Mouse (Mus musculus) intestine, postnatal 0 days (tissue): ENCODE measurements around the gene Iqcn. TPM values are rescaled to one million over a fixed set of nuclear protein-coding genes. Genes with fewer than 3 reads are reported as not detected.

Experiments
- ATAC-seq: fragments of 200-750 bp; cut with Nextera tagmentation; 2 replicates; pipeline ENCODE4 v1.8.0; 2017; ENCODE audit warnings: mild to moderate bottlenecking, moderate TSS enrichment, moderate library complexity
- H3K27ac ChIP-seq: fragments of 300-500 bp; sonication (generic); 2 replicates; pipeline ENCODE4 v1.5.1; 2014; ENCODE audit warnings: mild to moderate bottlenecking, low read depth, low read length, moderate library complexity
- H3K27me3 ChIP-seq: fragments of 300-500 bp; sonication (generic); replicated peaks from 2 replicates; pipeline ENCODE4 v1.6.1; 2014; ENCODE audit warnings: low read length, mixed read lengths; ENCODE audit not compliant: control insufficient read depth, insufficient read depth
- H3K36me3 ChIP-seq: fragments of 300-500 bp; sonication (generic); 2 replicates; pipeline ENCODE4 v1.6.1; 2014; ENCODE audit warnings: mild to moderate bottlenecking, moderate library complexity; ENCODE audit not compliant: control insufficient read depth, insufficient read depth
- H3K4me1 ChIP-seq: fragments of 300-500 bp; sonication (generic); replicated peaks from 2 replicates; pipeline ENCODE4 v1.6.1; 2014; ENCODE audit warnings: antibody characterized with exemption, low read length, mixed read lengths; ENCODE audit not compliant: control insufficient read depth, insufficient read depth
- H3K4me2 ChIP-seq: fragments of 300-500 bp; sonication (generic); replicated peaks from 2 replicates; pipeline ENCODE4 v1.6.1; 2014; ENCODE audit warnings: low read depth, mild to moderate bottlenecking, moderate library complexity
- H3K4me3 ChIP-seq: fragments of 300-500 bp; sonication (generic); 2 replicates; pipeline ENCODE4 v1.5.1; 2014; ENCODE audit warnings: low read depth, low read length
- H3K9ac ChIP-seq: fragments of 300-500 bp; sonication (generic); 2 replicates; pipeline ENCODE4 v1.6.1; 2014; ENCODE audit warnings: mild to moderate bottlenecking, low read depth, low read length
- H3K9me3 ChIP-seq: fragments of 300-500 bp; sonication (generic); 2 replicates; pipeline ENCODE4 v1.6.1; 2016; ENCODE audit warnings: mixed run types; ENCODE audit not compliant: control insufficient read depth
- CTCF ChIP-seq: sonication (generic); IDR thresholded peaks from 2 replicates; pipeline ENCODE4 v1.5.1; 2016; ENCODE audit warnings: low read depth, mild to moderate bottlenecking, control low read depth, antibody characterized with exemption, moderate library complexity
- WGBS: fragments of 180-500 bp; shearing (Covaris S2); extraction: QIAGEN DNeasy Blood & Tissue Kit; methylation state at CpG from one replicate; pipeline ENCODE4 v1.1.7; 2014; 5-methylcytosine and 5-hydroxymethylcytosine counted together
- polyA plus RNA-seq: library from polyadenylated mRNA; unstranded; fragments of >200 nt; fragmentation: Nextera tagmentation; extraction: Ambion mirVana; gene quantifications from 2 replicates; pipeline ENCODE4 v1.2.1, GENCODE M21; 2015

Iqcn gene
- polyA plus RNA-seq, 1 experiment from 2014 or later = not detected

DNA sequence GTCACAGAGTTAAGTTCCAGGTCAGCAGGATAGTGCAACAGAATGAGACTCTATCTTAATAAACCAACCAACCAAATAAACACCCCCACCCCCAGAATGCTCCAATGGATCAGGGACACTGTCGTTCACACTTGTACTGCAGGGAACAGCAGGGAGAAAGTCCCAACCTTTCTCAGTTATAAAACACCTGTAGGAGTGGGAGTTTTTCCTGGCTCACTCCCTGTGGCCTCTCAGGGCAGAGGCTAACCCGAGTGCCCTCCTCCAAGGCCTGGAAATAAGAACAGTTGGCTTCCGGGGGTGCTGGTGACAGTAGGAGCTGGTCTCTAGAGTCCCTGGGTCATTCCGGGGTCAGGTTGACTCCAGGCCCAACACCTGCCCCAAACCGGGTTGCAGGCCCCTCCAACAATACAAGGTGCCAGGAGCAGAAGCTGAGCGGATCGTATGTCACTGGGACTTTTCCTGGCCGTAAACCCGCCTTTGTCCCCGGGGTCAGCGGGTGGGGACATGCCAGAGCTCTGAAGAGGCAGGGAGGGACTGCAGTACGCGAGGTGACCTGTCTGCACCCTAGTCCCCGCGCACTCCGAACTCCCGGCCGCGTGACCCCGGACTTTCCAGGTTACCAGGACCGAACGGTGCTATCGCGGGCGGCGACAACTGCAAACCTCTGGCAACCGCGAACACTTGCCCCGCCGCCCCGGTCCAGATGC is 44.2 kb upstream of the Iqcn start:
- under 1% methylated on average over 31 of the region's 31 CpGs for WGBS
- peaks cover 24% of the 10 kb centered on the region for H3K36me3 ChIP-seq
- ATAC-seq = peak; percentile 75
- H3K4me3 ChIP-seq = peak overlapping the region; percentile 85
- H3K27me3 ChIP-seq = no peaks in the 10 kb centered on the region
- H3K27ac ChIP-seq = peak overlapping the region; percentile 91
- TF ChIP-seq CTCF = no peak
- no peaks in the 10 kb centered on the region for H3K4me1 ChIP-seq
- no peaks in the 10 kb centered on the region for H3K9me3 ChIP-seq
- H3K4me2 ChIP-seq = peak overlapping the region; percentile 92
- peak overlapping the region; percentile 82 for H3K9ac ChIP-seq

DNA sequence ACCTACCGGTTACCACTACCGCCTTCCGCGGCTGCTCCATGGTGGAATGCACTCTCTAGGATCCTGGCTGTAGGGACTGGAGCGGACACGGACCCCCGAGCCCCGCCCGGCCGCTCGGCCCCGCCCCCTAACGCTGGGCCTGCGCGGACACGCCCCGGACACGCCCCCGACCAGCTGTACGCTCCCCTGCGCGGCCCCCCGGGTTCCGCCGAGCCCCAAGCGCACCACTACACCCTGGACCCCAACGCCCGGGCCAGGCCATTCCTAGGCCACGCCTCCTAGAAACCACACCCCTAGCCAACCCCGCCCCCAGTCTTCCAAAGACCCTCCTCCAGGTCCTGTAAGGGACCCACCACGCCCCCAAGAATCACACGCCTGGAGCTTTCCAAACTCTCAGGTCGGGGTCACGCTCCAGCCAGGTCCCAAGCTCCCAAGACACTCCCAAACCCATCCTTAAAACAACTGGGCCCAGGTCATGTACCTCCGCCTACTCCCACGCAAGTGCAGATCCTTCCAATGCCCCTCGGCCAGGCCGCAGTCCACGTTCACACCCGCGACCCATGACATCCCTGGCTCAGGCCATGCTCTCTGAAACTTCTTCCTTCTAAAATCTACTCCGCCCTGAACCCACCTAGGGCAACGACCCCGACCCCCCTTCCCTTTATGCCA is 43.5 kb upstream of the Iqcn start:
- 1% methylated on average over 44 of the region's 44 CpGs for WGBS
- TF ChIP-seq CTCF = no peak

DNA sequence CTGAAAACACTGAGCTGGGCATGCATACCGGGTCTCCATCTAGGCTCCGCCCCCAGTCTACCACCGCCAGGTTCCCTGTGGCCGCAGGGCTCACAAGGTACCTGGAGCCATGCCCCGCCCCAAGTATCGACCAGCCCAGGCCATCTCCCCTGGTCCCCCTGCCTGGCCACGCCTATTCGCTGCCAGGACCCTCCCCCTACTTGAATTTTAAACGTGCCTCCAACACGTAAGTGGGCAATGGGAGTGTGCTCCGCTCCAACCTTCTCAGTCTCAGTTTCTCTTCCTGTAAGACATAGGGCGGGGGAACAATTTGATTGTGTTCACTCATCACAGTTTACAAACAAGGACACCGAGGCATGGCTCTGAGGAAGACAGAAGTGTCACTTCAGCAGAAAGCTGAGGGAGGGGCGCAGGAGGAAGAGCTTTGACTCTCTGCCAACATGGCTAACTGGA is 43.0 kb upstream of the Iqcn start, which contains the start of gene Pgpep1:
Gene Pgpep1 (minus strand): TSS at position 116 of the 453 bp plus-strand sequence.
- Histone ChIP-seq H3K4me1 (no peaks in the 10 kb centered on the region), H3K4me2 (peak within 1 kb of the TSS; percentile 92), H3K4me3 (peak within 1 kb of the TSS; percentile 85), H3K27ac (peak within 1 kb of the TSS; percentile 91), H3K9ac (peak within 1 kb of the TSS; percentile 82), H3K27me3 (no peaks in the 10 kb centered on the region), H3K36me3 (peaks cover 19% of the 10 kb centered on the region), H3K9me3 (no peaks in the 10 kb centered on the region)
- peak; percentile 29 for ATAC-seq
- under 1% methylated on average over 14 of the region's 14 CpGs for WGBS
- no peak for TF ChIP-seq CTCF

More for the DNA sequence above, 43.5 kb upstream of the Iqcn start:
- H3K36me3 ChIP-seq = peaks cover 24% of the 10 kb centered on the region
- H3K27me3 ChIP-seq = no peaks in the 10 kb centered on the region
- H3K27ac ChIP-seq = peak overlapping the region; percentile 91
- peak; percentile 88 for ATAC-seq
- H3K9ac ChIP-seq = peak overlapping the region; percentile 82
- H3K4me1 ChIP-seq = no peaks in the 10 kb centered on the region
- H3K4me3 ChIP-seq = peak overlapping the region; percentile 85
- peak overlapping the region; percentile 92 for H3K4me2 ChIP-seq
- H3K9me3 ChIP-seq = no peaks in the 10 kb centered on the region

DNA sequence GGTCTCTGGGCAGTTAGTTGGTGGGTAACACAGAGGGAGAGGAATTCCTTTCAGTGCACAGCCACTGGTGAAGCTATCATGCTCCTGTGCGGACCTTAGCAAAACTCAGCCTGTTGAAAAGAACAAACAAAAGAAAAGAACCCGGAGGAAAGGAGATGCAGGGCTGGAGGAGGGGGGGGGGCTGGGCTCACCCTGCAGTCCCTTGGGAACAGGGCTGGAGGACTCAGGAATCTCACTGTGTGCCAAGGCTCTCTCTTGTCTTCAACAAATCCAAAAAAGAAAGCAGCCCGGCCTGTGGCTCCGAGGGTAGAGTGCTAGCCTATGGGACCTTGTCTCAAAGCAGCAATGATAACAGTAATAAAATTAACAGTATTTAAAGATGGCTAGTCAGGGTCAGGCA is 39.6 kb upstream of the Iqcn start:
- Histone ChIP-seq H3K4me3 (no peak overlapping the region), H3K4me2 (no peak overlapping the region), H3K27ac (no peak overlapping the region), H3K9ac (no peak overlapping the region), H3K4me1 (no peaks in the 10 kb centered on the region; the same call in 1 of the 2 replicates), H3K9me3 (no peaks in the 10 kb centered on the region), H3K36me3 (no peaks in the 10 kb centered on the region), H3K27me3 (no peaks in the 10 kb centered on the region)
- TF ChIP-seq CTCF = no peak
- no peak for ATAC-seq
- 30% methylated on average over 4 of the region's 4 CpGs for WGBS

DNA sequence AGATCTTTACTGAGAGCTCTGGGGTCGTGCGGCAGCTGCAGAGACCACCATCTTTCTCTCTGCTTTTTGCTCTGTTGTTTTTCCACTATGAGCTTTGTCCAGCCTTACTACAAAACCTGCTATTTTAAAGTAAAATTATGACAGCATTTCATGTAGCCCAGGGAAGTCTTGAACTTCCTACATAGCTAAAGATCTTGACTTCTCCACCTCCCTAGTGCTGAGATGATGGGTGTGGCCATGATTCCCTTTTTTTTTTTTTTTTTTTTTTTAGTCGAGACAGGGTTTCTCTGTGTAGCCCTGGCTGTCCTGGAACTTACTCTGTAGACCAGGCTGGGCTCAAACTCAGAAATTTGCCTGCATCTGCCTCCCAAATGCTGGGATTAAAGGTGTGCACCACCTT is 38.6 kb upstream of the Iqcn start:
- no peak overlapping the region for H3K4me2 ChIP-seq
- H3K27ac ChIP-seq = no peak overlapping the region
- ATAC-seq = no peak
- H3K36me3 ChIP-seq = no peaks in the 10 kb centered on the region
- 69% methylated on average over 3 of the region's 3 CpGs for WGBS
- no peaks in the 10 kb centered on the region; the same call in 1 of the 2 replicates for H3K4me1 ChIP-seq
- H3K9me3 ChIP-seq = no peaks in the 10 kb centered on the region
- no peak overlapping the region for H3K9ac ChIP-seq
- H3K4me3 ChIP-seq = no peak overlapping the region
- no peaks in the 10 kb centered on the region for H3K27me3 ChIP-seq
- TF ChIP-seq CTCF = no peak

DNA sequence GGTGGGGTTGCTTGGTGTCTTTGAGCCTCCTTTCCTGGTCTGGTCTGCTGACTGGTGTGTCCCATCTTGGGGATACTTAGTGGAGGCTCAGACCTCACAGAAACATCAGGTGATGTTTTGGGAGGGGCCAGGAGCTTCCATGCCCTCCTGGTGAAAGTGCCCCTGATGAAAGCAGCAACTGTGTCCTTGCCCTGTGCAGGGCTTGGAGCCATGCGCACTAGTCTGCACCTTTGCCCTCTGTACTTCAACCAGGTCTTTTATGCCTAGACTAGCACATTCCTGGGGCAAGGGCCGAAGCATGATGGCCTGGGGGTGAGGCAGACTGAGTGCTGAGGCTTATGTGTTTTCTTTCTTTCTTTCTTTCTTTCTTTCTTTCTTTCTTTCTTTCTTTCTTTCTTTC is 37.7 kb upstream of the Iqcn start:
- Histone ChIP-seq H3K4me1 (no peaks in the 10 kb centered on the region; the same call in 1 of the 2 replicates), H3K9me3 (no peaks in the 10 kb centered on the region), H3K36me3 (no peaks in the 10 kb centered on the region), H3K27ac (peak overlapping the region; percentile 15; the same call in 1 of the 2 replicates), H3K9ac (no peak overlapping the region), H3K27me3 (no peaks in the 10 kb centered on the region), H3K4me2 (no peak overlapping the region), H3K4me3 (no peak overlapping the region)
- 32% methylated on average over 2 of the region's 2 CpGs for WGBS
- peak; percentile 87 for ATAC-seq
- no peak for TF ChIP-seq CTCF
